Comparison of ENCODE assay signal across 8 mouse cellular contexts in the genomic region with DNA sequence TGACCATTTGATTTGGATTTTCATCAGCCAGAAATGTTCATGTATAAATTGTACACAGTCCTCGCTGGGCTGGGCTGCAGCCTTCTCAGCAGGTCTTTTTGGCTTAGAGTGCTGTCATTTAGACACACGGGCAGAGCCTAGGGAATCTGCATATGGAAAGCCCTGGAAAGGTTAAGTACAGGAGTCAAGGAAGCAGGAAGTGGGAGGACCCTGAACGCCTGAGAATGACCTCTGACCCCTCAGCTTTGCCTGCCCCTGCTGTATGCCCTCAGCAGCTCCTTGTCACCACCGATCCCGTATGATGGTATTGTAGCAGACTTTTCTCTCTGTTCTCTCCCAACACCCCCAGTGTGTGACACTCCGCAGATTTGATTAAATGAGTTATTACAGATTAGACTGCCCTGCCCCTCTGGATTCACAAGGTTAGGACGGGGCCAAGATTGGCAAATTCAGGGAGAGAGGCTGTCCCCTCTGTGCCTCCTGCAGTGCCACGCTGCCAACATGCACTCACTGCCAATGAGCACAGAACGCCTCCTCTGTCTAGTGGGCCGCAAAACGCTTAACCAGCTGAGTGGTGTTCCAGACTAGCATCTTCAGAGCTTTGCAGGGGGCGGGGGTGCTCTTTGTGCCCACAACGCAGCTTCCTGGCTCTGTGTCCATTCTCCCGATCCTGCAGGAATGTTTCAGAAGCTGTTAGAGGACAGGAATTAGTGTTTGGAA. TPM values are rescaled to one million over a fixed set of nuclear protein-coding genes. Genes with fewer than 3 reads are reported as not detected.
DNase-seq lines count a peak whose midpoint lies in the region; ATAC-seq and TF ChIP-seq lines count a peak whose summit lies in the region.

No protein-coding gene starts in this region.

- H3K9me3 ChIP-seq in forebrain, postnatal 0 days (ENCODE audit: low read length), result no peaks in the 10 kb centered on the region

- WGBS in forebrain, postnatal 0 days, result 17% methylated on average over 14 of the region's 14 CpGs

- H3K36me3 ChIP-seq in forebrain, postnatal 0 days (ENCODE audit: insufficient read depth), result no peaks in the 10 kb centered on the region

- H3K4me3 ChIP-seq in forebrain, postnatal 0 days (ENCODE audit: low read depth, low read length), result peak overlapping the region; percentile 32

- ATAC-seq in forebrain, postnatal 0 days, result peak; percentile 84

- H3K9ac ChIP-seq in forebrain, postnatal 0 days, result peak overlapping the region; percentile 54

- peak overlapping the region; percentile 91 for H3K27ac ChIP-seq in forebrain, postnatal 0 days (ENCODE audit: low read depth, low read length)

- H3K4me1 ChIP-seq in forebrain, postnatal 0 days (ENCODE audit: insufficient read depth), result peaks cover 11% of the 10 kb centered on the region; the same call in 1 of the 2 replicates

- no peak for TF ChIP-seq CTCF in forebrain, postnatal 0 days (IDR thresholded peaks at IDR 0.05; ENCODE audit: low read depth)

- peak overlapping the region; percentile 58 for H3K4me2 ChIP-seq in forebrain, postnatal 0 days (ENCODE audit: low read depth)

- H3K27me3 ChIP-seq in forebrain, postnatal 0 days (ENCODE audit: insufficient read depth, low read length), result no peaks in the 10 kb centered on the region

- peak; percentile 62 for DNase-seq in MN1 (ENCODE audit: low spot score)
- peak; percentile 56 for DNase-seq in cerebellum, adult 11 months
- DNase-seq in forebrain, postnatal 0 days, result peak; percentile 85
- DNase-seq in heart, postnatal 4 days, result peak; percentile 59
- peak; percentile 81 to 86 for DNase-seq in layer of hippocampus, postnatal 14 days (ENCODE audit: low spot score in 2 of 2)
- peak; percentile 46 for DNase-seq in lung, postnatal 14 days
- DNase-seq in right cerebral cortex, postnatal 25 days, result peak; percentile 82
- no peak for DNase-seq in Muller cell, postnatal 12 days (ENCODE audit: inconsistent ontology term)

RNA-seq across cellular contexts. Expression of gene Asprv1, which starts 43.5 kb away (rescaled TPM):
- total RNA-seq in forebrain, postnatal 0 days (2014; rRNA removed), result 1.8 and 3.2 TPM in 2 replicates
- 1.6 TPM in 2 replicates for polyA plus RNA-seq in forebrain, postnatal 0 days (2015; fragmentation: Nextera tagmentation; extraction: Ambion mirVana)
- total RNA-seq in heart, postnatal 4 days (2021), result under 1 TPM; 0.27 to 0.33 TPM
- 1 to 10 TPM; 1.2 to 2.1 TPM for total RNA-seq in layer of hippocampus, postnatal 14 days (2021)

RNA-seq across cellular contexts. Expression of gene Pcbp1, which starts 58.3 kb away (rescaled TPM):
- total RNA-seq in forebrain, postnatal 0 days (2014; rRNA removed), result 45.7 and 49.3 TPM in 2 replicates
- 340 and 351 TPM in 2 replicates for polyA plus RNA-seq in forebrain, postnatal 0 days (2015; fragmentation: Nextera tagmentation; extraction: Ambion mirVana)
- 100 to 1,000 TPM; 227 to 230 TPM for total RNA-seq in heart, postnatal 4 days (2021)
- total RNA-seq in layer of hippocampus, postnatal 14 days (2021), result 100 to 1,000 TPM; 176 to 183 TPM
